Mouse (Mus musculus): Measurements from ENCODE around the gene Haus5. TPM values are rescaled to one million over a fixed set of nuclear protein-coding genes. Genes with fewer than 3 reads are reported as not detected.

The Haus5 gene
- polyA plus RNA-seq, 1 experiment: not detected

DNA sequence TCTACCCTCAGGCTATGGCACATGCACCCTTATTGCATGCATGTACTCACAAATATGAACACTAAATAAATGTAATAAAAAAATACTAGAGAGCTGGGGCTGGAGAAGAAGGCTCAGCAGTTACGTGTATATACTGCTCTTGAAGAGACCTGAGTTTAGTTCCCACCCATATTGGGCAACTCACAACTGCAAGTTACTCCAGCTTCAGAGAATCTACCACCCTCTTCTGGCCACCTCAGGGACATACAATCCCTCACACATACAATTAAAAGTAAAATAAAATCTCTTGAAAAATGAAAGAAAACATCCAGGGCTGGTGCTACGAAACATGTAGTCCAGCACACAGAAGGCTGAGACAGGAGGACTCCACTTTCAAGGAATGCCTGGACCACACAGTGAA is 50.3 kb downstream of the Haus5 start:
- Histone ChIP-seq H3K4me1 (ENCODE audit: control insufficient read depth, insufficient read depth, low read length) (no peaks in the 10 kb centered on the region), H3K4me3 (ENCODE audit: insufficient read depth, low read depth, low read length) (no peak overlapping the region), H3K27ac (ENCODE audit: insufficient read depth, low read depth, low read length) (no peak overlapping the region)
- WGBS: 76% methylated on average over 2 of the region's 2 CpGs
- TF ChIP-seq POLR2A (IDR thresholded peaks at IDR 0.05; ENCODE audit: insufficient read depth, low read depth, low read length) (no peak), CTCF (IDR thresholded peaks at IDR 0.05; ENCODE audit: insufficient read depth, low read depth, low read length) (no peak)

DNA sequence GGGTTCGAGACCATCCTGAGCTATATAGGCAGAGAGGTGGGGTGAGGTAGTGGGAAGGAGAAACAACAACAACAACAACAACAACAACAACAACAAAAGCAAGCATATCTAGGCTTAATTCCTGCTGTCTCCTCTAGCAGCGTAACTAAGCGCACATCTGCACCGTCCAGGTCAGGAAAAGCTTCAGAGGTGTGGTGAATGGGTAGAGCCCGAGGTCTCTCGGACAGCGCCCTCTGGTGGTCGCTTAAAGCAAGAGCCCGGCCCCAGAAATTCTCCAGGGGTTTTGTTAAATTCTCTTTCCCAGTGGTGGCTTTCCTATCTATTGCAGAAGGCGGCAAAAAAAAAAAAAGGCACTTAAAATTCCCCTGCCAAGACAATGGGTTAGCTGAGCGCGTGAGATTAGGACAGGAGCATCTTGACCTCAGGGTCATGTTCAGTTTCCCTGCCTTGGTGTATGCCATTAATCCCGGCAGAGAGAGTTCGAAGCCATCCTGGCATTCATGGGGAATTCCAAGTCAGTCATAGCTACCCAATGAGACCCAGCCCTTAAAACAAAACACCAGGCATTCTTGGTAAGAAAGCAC is 51.2 kb downstream of the Haus5 start:
- H3K27ac ChIP-seq (ENCODE audit: insufficient read depth, low read depth, low read length): no peak overlapping the region
- H3K4me1 ChIP-seq (ENCODE audit: control insufficient read depth, insufficient read depth, low read length): no peaks in the 10 kb centered on the region
- TF ChIP-seq POLR2A (IDR thresholded peaks at IDR 0.05; ENCODE audit: insufficient read depth, low read depth, low read length) (no peak), CTCF (IDR thresholded peaks at IDR 0.05; ENCODE audit: insufficient read depth, low read depth, low read length) (peak; percentile 65; the same call in 1 of the 2 replicates)
- WGBS: 17% methylated on average over 14 of the region's 14 CpGs
- no peak overlapping the region for H3K4me3 ChIP-seq (ENCODE audit: insufficient read depth, low read depth, low read length)

DNA sequence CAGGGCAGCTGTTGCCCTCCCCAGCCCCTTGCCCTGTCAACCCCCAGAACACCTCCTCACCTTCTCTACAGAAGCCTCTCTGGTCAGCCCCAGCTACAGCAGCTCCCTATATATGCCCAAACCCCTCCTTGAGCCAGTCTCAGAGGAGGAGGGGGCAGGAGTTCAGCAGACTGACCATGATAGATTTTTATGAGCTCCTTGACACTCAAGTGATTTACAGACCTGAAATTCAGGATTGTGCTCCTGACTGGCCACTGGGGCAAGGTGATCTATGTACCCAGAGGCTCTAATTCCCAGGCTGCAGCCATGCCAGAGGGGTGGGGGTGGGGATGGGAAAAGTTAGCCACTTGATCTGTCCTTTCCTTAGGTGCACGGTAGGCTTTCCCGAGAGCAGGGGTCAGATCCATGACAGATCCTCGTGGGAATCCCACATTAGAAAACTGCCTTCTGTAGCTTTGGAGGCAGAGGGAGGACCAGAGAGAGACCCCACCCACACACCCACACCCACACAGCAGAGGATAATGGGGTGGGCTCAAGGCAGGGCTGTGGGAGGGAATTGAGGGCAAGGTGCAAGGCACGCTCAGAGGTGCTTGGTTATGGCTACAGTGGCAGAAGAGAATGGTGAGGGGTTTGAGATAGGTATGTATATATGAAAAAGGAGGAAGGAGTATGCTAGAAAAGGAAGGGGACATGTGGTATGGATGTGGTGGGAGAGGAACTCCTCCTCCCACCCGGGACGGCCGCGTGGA is 52.0 kb downstream of the Haus5 start, which contains the start of gene Upk1a:
Upk1a (minus strand) TSS at position 194 of the 749 bp plus-strand sequence.
- H3K4me1 ChIP-seq (ENCODE audit: control insufficient read depth, insufficient read depth, low read length): no peaks in the 10 kb centered on the region
- TF ChIP-seq CTCF (IDR thresholded peaks at IDR 0.05; ENCODE audit: insufficient read depth, low read depth, low read length): no peak
- TF ChIP-seq POLR2A (IDR thresholded peaks at IDR 0.05; ENCODE audit: insufficient read depth, low read depth, low read length): no peak
- H3K27ac ChIP-seq (ENCODE audit: insufficient read depth, low read depth, low read length): no peak within 1 kb of the TSS
- no peak within 1 kb of the TSS for H3K4me3 ChIP-seq (ENCODE audit: insufficient read depth, low read depth, low read length)
- 80% methylated on average over 8 of the region's 8 CpGs for WGBS

DNA sequence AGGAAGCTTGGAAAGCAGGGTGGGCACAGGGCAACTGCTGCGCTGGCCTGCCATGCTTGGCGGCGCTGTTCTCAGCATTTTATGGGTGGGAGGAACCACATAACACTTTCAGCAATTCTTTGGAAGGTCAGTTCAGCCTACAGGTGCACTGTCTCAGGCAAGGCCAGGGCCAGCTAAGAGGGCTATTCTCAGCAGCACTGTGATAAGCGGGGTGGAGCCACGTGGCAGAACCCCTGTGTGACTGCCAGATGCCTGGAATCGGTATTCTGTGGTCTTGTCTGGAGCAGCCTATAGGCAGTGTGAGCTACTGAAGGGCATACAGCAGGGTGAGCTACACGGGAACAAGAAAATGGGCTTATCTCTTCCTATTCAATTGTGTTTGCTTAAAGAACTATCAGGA is 54.8 kb downstream of the Haus5 start:
- Histone ChIP-seq H3K4me1 (ENCODE audit: control insufficient read depth, insufficient read depth, low read length) (no peaks in the 10 kb centered on the region), H3K27ac (ENCODE audit: insufficient read depth, low read depth, low read length) (no peak overlapping the region), H3K4me3 (ENCODE audit: insufficient read depth, low read depth, low read length) (no peak overlapping the region)
- no peak for TF ChIP-seq CTCF (IDR thresholded peaks at IDR 0.05; ENCODE audit: insufficient read depth, low read depth, low read length)
- TF ChIP-seq POLR2A (IDR thresholded peaks at IDR 0.05; ENCODE audit: insufficient read depth, low read depth, low read length): no peak
- WGBS: 70% methylated on average over 7 of the region's 7 CpGs

DNA sequence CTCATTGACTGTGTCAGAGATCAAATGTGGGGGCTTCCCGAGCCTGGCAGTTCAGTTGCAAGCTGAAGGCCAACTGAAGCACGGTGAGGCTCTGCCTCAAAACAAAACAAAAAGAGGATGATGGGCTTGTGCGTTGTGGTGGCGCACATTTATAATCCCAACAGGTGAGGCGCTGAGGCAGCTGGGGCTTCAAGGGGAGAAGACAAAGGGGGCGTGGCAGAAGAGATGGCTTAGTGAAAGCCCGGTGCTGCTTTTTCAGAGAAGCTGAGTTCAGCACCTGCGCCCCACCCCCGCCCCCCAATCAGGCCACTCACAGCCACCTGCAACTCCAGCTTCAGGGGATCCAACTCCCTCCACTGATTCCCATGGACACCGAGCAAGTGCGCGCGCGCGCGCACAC is 56.3 kb downstream of the Haus5 start:
- 53% methylated on average over 16 of the region's 16 CpGs for WGBS
- Histone ChIP-seq H3K4me3 (ENCODE audit: insufficient read depth, low read depth, low read length) (no peak overlapping the region), H3K27ac (ENCODE audit: insufficient read depth, low read depth, low read length) (no peak overlapping the region), H3K4me1 (ENCODE audit: control insufficient read depth, insufficient read depth, low read length) (no peaks in the 10 kb centered on the region)
- no peak for TF ChIP-seq CTCF (IDR thresholded peaks at IDR 0.05; ENCODE audit: insufficient read depth, low read depth, low read length)
- TF ChIP-seq POLR2A (IDR thresholded peaks at IDR 0.05; ENCODE audit: insufficient read depth, low read depth, low read length): no peak

DNA sequence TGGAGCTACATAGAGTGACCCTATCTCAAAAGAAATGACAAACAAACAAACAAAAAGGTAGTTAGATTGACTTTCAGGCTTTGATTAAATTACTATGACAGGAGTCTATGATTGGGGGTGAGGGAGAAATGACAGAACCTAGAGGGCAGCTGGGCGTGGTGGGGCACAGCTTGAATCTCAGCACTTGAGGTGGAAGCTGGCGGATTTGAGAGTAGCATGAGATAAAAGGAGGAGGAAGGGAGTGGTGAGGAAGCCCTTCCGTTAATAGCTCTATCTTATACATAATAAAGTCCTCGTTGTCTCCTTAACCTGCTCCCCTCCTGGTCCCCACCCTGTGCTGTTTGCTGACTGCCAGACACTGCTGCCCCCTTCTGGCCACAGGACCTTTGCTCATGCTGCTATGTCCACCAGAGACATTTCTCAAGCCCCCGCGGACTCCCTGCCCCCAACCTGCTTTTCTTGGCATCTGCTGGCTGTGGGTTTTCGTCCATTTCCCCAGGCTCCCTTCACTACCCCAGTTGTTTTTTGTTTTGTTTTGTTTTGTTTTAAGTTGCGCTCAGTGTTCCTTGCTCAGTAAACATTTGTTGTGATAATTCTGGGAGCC is 57.0 kb downstream of the Haus5 start:
- Histone ChIP-seq H3K27ac (ENCODE audit: insufficient read depth, low read depth, low read length) (no peak overlapping the region), H3K4me3 (ENCODE audit: insufficient read depth, low read depth, low read length) (no peak overlapping the region), H3K4me1 (ENCODE audit: control insufficient read depth, insufficient read depth, low read length) (no peaks in the 10 kb centered on the region)
- WGBS: 29% methylated on average over 8 of the region's 8 CpGs
- TF ChIP-seq CTCF (IDR thresholded peaks at IDR 0.05; ENCODE audit: insufficient read depth, low read depth, low read length) (0 out of 2 replicates have a peak, but pooled peaks have one; percentile 14), POLR2A (IDR thresholded peaks at IDR 0.05; ENCODE audit: insufficient read depth, low read depth, low read length) (no peak)

DNA sequence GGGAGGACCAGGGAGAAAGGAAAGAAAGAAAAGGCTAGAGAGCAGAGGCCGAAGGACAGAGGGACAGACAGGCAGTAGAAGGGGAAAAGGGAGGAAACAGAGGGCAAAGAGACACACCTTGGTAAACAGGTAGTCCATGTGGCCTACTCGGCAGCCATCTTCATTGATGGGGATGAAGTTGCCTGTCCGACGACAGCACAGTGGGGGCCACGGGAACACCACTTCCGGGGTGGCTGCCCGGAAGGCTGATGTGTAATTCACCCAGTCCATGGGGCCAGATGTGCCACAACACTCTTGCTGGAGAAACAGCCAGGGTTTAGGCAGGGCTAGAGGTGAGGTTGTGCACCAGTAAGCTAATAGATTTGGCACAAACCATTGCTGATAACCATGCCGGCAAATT is 59.9 kb downstream of the Haus5 start:
- Histone ChIP-seq H3K4me1 (ENCODE audit: control insufficient read depth, insufficient read depth, low read length) (peaks cover 2% of the 10 kb centered on the region), H3K4me3 (ENCODE audit: insufficient read depth, low read depth, low read length) (no peak overlapping the region), H3K27ac (ENCODE audit: insufficient read depth, low read depth, low read length) (no peak overlapping the region)
- TF ChIP-seq CTCF (IDR thresholded peaks at IDR 0.05; ENCODE audit: insufficient read depth, low read depth, low read length) (no peak), POLR2A (IDR thresholded peaks at IDR 0.05; ENCODE audit: insufficient read depth, low read depth, low read length) (no peak)
- WGBS: 88% methylated on average over 8 of the region's 8 CpGs

DNA sequence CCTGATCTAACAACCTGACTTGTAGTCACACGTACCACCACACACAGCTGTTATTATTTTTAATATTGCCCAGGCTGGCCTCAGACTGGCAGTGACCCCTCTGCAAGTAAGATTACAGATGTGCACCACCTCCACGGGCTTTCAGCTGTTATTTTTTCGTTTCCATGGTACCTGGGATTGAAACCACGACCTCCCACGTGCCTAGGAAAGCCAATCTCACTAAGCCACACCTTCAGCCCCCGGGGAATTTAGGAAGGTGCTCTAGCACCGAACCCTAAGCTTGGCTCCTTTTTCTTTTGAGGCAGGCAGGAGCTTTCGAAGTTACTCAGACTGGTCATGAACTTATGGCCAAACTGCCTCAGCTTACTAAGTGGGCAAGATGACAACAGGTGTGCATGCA is 60.4 kb downstream of the Haus5 start:
- TF ChIP-seq POLR2A (IDR thresholded peaks at IDR 0.05; ENCODE audit: insufficient read depth, low read depth, low read length) (no peak), CTCF (IDR thresholded peaks at IDR 0.05; ENCODE audit: insufficient read depth, low read depth, low read length) (no peak)
- 58% methylated on average over 8 of the region's 8 CpGs for WGBS
- Histone ChIP-seq H3K4me3 (ENCODE audit: insufficient read depth, low read depth, low read length) (no peak overlapping the region), H3K4me1 (ENCODE audit: control insufficient read depth, insufficient read depth, low read length) (peaks cover 5% of the 10 kb centered on the region), H3K27ac (ENCODE audit: insufficient read depth, low read depth, low read length) (no peak overlapping the region)

Other genes with a start within 250 kb of the Haus5 start
- gene Hcst, start 245.1 kb downstream of the Haus5 start, polyA plus RNA-seq (2012; ENCODE audit: insufficient read depth, insufficient read length, low replicate concordance, missing spikeins): not detected in 2 replicates
- gene Nfkbid, start 243.3 kb downstream of the Haus5 start, polyA plus RNA-seq (2012; ENCODE audit: insufficient read depth, insufficient read length, low replicate concordance, missing spikeins): not detected in 2 replicates
- gene Aplp1, start 219.5 kb downstream of the Haus5 start, polyA plus RNA-seq (2012; ENCODE audit: insufficient read depth, insufficient read length, low replicate concordance, missing spikeins): 174 TPM in 1 of 2 replicates, not detected in the other
- not detected in 2 replicates for gene Kirrel2, start 207.3 kb downstream of the Haus5 start, polyA plus RNA-seq (2012; ENCODE audit: insufficient read depth, insufficient read length, low replicate concordance, missing spikeins)
- gene Nphs1, start 206.7 kb downstream of the Haus5 start, polyA plus RNA-seq (2012; ENCODE audit: insufficient read depth, insufficient read length, low replicate concordance, missing spikeins): not detected in 2 replicates
- not detected in 2 replicates for gene Prodh2, start 171.4 kb downstream of the Haus5 start, polyA plus RNA-seq (2012; ENCODE audit: insufficient read depth, insufficient read length, low replicate concordance, missing spikeins)
- not detected in 2 replicates for gene Arhgap33, start 129.9 kb downstream of the Haus5 start, polyA plus RNA-seq (2012; ENCODE audit: insufficient read depth, insufficient read length, low replicate concordance, missing spikeins)
- not detected in 2 replicates for gene Hspb6, start 112.8 kb downstream of the Haus5 start, polyA plus RNA-seq (2012; ENCODE audit: insufficient read depth, insufficient read length, low replicate concordance, missing spikeins)
- gene Proser3, start 112.7 kb downstream of the Haus5 start, polyA plus RNA-seq (2012; ENCODE audit: insufficient read depth, insufficient read length, low replicate concordance, missing spikeins): not detected in 2 replicates
- not detected in 2 replicates for gene Lin37, start 105.2 kb downstream of the Haus5 start, polyA plus RNA-seq (2012; ENCODE audit: insufficient read depth, insufficient read length, low replicate concordance, missing spikeins)
- not detected in 2 replicates for gene U2af1l4, start 101.7 kb downstream of the Haus5 start, polyA plus RNA-seq (2012; ENCODE audit: insufficient read depth, insufficient read length, low replicate concordance, missing spikeins)
- gene Gm49396, start 101.7 kb downstream of the Haus5 start, polyA plus RNA-seq (2012; ENCODE audit: insufficient read depth, insufficient read length, low replicate concordance, missing spikeins): not detected in 2 replicates
- not detected in 2 replicates for gene Psenen, start 101.4 kb downstream of the Haus5 start, polyA plus RNA-seq (2012; ENCODE audit: insufficient read depth, insufficient read length, low replicate concordance, missing spikeins)
- gene Igflr1, start 99.6 kb downstream of the Haus5 start, polyA plus RNA-seq (2012; ENCODE audit: insufficient read depth, insufficient read length, low replicate concordance, missing spikeins): not detected in 2 replicates
- 696 TPM in 1 of 2 replicates, not detected in the other for gene Kmt2b, start 76.3 kb downstream of the Haus5 start, polyA plus RNA-seq (2012; ENCODE audit: insufficient read depth, insufficient read length, low replicate concordance, missing spikeins)
- not detected in 2 replicates for gene Zbtb32, start 66.1 kb downstream of the Haus5 start, polyA plus RNA-seq (2012; ENCODE audit: insufficient read depth, insufficient read length, low replicate concordance, missing spikeins)
- gene Upk1a, start 52.1 kb downstream of the Haus5 start, polyA plus RNA-seq (2012; ENCODE audit: insufficient read depth, insufficient read length, low replicate concordance, missing spikeins): not detected in 2 replicates
- 1,523 TPM in 1 of 2 replicates, not detected in the other for gene Cox6b1, start 38.8 kb downstream of the Haus5 start, polyA plus RNA-seq (2012; ENCODE audit: insufficient read depth, insufficient read length, low replicate concordance, missing spikeins)
- not detected in 2 replicates for gene Etv2, start 29.1 kb downstream of the Haus5 start, polyA plus RNA-seq (2012; ENCODE audit: insufficient read depth, insufficient read length, low replicate concordance, missing spikeins)
- not detected in 2 replicates for gene Rbm42, start 14.7 kb downstream of the Haus5 start, polyA plus RNA-seq (2012; ENCODE audit: insufficient read depth, insufficient read length, low replicate concordance, missing spikeins)
- gene Pmis2, start 6.6 kb upstream of the Haus5 start, polyA plus RNA-seq (2012; ENCODE audit: insufficient read depth, insufficient read length, low replicate concordance, missing spikeins): not detected in 2 replicates
- not detected in 2 replicates for gene 2200002J24Rik, start 33.9 kb upstream of the Haus5 start, polyA plus RNA-seq (2012; ENCODE audit: insufficient read depth, insufficient read length, low replicate concordance, missing spikeins)
- gene Atp4a, start 47.2 kb upstream of the Haus5 start, polyA plus RNA-seq (2012; ENCODE audit: insufficient read depth, insufficient read length, low replicate concordance, missing spikeins): not detected in 2 replicates
- gene Tmem147, start 64.5 kb upstream of the Haus5 start, polyA plus RNA-seq (2012; ENCODE audit: insufficient read depth, insufficient read length, low replicate concordance, missing spikeins): not detected in 2 replicates
- gene Gapdhs, start 78.7 kb upstream of the Haus5 start, polyA plus RNA-seq (2012; ENCODE audit: insufficient read depth, insufficient read length, low replicate concordance, missing spikeins): not detected in 2 replicates
- not detected in 2 replicates for gene Sbsn, start 86.5 kb upstream of the Haus5 start, polyA plus RNA-seq (2012; ENCODE audit: insufficient read depth, insufficient read length, low replicate concordance, missing spikeins)
- not detected in 2 replicates for gene Dmkn, start 98.8 kb upstream of the Haus5 start, polyA plus RNA-seq (2012; ENCODE audit: insufficient read depth, insufficient read length, low replicate concordance, missing spikeins)
- not detected in 2 replicates for gene Krtdap, start 122.9 kb upstream of the Haus5 start, polyA plus RNA-seq (2012; ENCODE audit: insufficient read depth, insufficient read length, low replicate concordance, missing spikeins)
- gene Ffar2, start 158.8 kb upstream of the Haus5 start, polyA plus RNA-seq (2012; ENCODE audit: insufficient read depth, insufficient read length, low replicate concordance, missing spikeins): not detected in 2 replicates
- gene Ffar3, start 191.2 kb upstream of the Haus5 start, polyA plus RNA-seq (2012; ENCODE audit: insufficient read depth, insufficient read length, low replicate concordance, missing spikeins): not detected in 2 replicates
- gene Ffar1, start 196.6 kb upstream of the Haus5 start, polyA plus RNA-seq (2012; ENCODE audit: insufficient read depth, insufficient read length, low replicate concordance, missing spikeins): not detected in 2 replicates
- gene Cd22, start 215.3 kb upstream of the Haus5 start, polyA plus RNA-seq (2012; ENCODE audit: insufficient read depth, insufficient read length, low replicate concordance, missing spikeins): not detected in 2 replicates
- gene Mag, start 249.9 kb upstream of the Haus5 start, polyA plus RNA-seq (2012; ENCODE audit: insufficient read depth, insufficient read length, low replicate concordance, missing spikeins): not detected in 2 replicates